Mouse (Mus musculus) liver, embryonic 16.5 days (tissue): ENCODE measurements around the gene 4930415O20Rik. TPM values are rescaled to one million over a fixed set of nuclear protein-coding genes. Genes with fewer than 3 reads are reported as not detected.

ENCODE experiments used
- ATAC-seq: fragments of 200-750 bp; cut with Nextera tagmentation; 2 replicates; pipeline ENCODE4 v1.8.0; 2017; ENCODE audit warnings: low read depth, mild to moderate bottlenecking, moderate number of reproducible peaks, moderate library complexity
- H3K27ac ChIP-seq: fragments of 300-500 bp; sonication (generic); 2 replicates; pipeline ENCODE4 v1.5.1; 2014; ENCODE audit warnings: mild to moderate bottlenecking, low read length
- H3K27me3 ChIP-seq: fragments of 300-500 bp; sonication (generic); 2 replicates; pipeline ENCODE4 v1.6.1; 2014; ENCODE audit warnings: low read depth, low read length, mixed read lengths; ENCODE audit not compliant: control insufficient read depth, insufficient read depth
- H3K36me3 ChIP-seq: fragments of 300-500 bp; sonication (generic); 2 replicates; pipeline ENCODE4 v1.6.1; 2014; ENCODE audit warnings: mild to moderate bottlenecking; ENCODE audit not compliant: control insufficient read depth, insufficient read depth
- H3K4me1 ChIP-seq: fragments of 300-500 bp; sonication (generic); 2 replicates; pipeline ENCODE4 v1.6.1; 2014; ENCODE audit warnings: low read depth, low read length, mixed read lengths; ENCODE audit not compliant: control insufficient read depth
- H3K4me2 ChIP-seq: fragments of 300-500 bp; sonication (generic); 2 replicates; pipeline ENCODE4 v1.6.1; 2014; ENCODE audit warnings: low read depth, low read length, mixed read lengths
- H3K4me3 ChIP-seq: fragments of 300-500 bp; sonication (generic); 2 replicates; pipeline ENCODE4 v1.5.1; 2014; ENCODE audit warnings: low read depth, mild to moderate bottlenecking, low read length
- H3K9ac ChIP-seq: fragments of 300-500 bp; sonication (generic); 2 replicates; pipeline ENCODE4 v1.6.1; 2014; ENCODE audit warnings: low read depth, low read length
- H3K9me3 ChIP-seq: fragments of 300-500 bp; sonication (generic); replicated peaks from 2 replicates; pipeline ENCODE4 v1.6.1; 2016; ENCODE audit warnings: low read length; ENCODE audit not compliant: control insufficient read depth
- WGBS: fragments of 180-500 bp; shearing (Covaris S2); extraction: QIAGEN DNeasy Blood & Tissue Kit; methylation state at CpG from one replicate; pipeline ENCODE4 v1.1.7; 2014; ENCODE audit not compliant: insufficient replicate concordance; 5-methylcytosine and 5-hydroxymethylcytosine counted together
- polyA plus RNA-seq: library from polyadenylated mRNA; unstranded; fragments of >200 nt; fragmentation: Nextera tagmentation; extraction: Ambion mirVana; gene quantifications from 2 replicates; pipeline ENCODE4 v1.2.1, GENCODE M21; 2015

4930415O20Rik gene
- polyA plus RNA-seq, 1 experiment from 2014 or later, result not detected

- peaks cover 4% of the 10 kb centered on the region; the same call in 1 of the 2 replicates for H3K4me1 ChIP-seq
- no peak overlapping the region for H3K27ac ChIP-seq
- H3K9me3 ChIP-seq, result 0 out of 2 replicates have a peak, but pooled peaks cover 2% of the 10 kb centered on the region
- ATAC-seq, result no peak
- WGBS, result 61% methylated on average over 7 of the region's 7 CpGs
- H3K4me3 ChIP-seq, result no peak overlapping the region
- peaks cover 70% of the 10 kb centered on the region for H3K27me3 ChIP-seq
- no peak overlapping the region for H3K4me2 ChIP-seq
- H3K36me3 ChIP-seq, result no peaks in the 10 kb centered on the region
- no peak overlapping the region for H3K9ac ChIP-seq
Observed at GRCm38 (mm10) chr15:98626487-98627212, 55.8 kb downstream of the 4930415O20Rik start.

DNA sequence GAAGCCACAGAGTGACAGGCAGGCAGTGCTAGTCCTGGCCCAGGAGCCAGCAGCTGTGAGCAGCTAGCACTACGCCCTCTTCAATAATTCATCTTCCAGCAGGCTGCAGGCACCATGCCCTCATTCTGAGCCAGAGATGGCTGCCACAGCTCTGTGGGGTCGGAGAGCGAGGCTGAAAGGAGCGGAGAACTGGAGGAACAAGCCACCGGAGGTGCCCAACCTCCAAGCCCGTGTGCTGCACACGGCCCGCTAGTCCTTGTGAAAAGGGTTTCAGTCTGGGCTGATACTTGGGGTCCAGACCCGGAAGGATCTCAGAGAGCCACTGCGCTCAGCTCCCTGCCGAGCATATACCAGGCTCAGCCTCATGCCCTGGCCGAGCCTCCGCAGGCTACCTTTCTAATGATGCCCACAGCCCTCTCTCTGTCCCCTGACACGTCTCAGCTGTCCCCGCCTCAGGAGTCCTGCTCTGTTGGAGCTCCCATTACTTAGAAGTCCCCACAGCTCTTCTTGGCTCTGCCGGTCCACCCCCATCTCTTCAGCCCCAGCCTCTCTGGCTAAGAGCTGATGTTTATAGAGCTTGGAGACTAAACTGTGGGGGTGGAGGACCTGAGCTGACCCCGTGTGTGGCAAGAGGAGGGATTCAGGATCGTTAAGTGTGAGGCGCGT, 57.9 kb downstream of the 4930415O20Rik start:
- 15% methylated on average over 20 of the region's 20 CpGs for WGBS
- H3K27me3 ChIP-seq, result peaks cover 74% of the 10 kb centered on the region
- no peak overlapping the region for H3K4me3 ChIP-seq
- no peak overlapping the region for H3K9ac ChIP-seq
- H3K27ac ChIP-seq, result no peak overlapping the region
- no peak for ATAC-seq
- H3K36me3 ChIP-seq, result no peaks in the 10 kb centered on the region
- 0 out of 2 replicates have a peak, but pooled peaks cover 2% of the 10 kb centered on the region for H3K9me3 ChIP-seq
- H3K4me2 ChIP-seq, result no peak overlapping the region
- peaks cover 6% of the 10 kb centered on the region for H3K4me1 ChIP-seq

- Histone ChIP-seq H3K27ac (no peak overlapping the region), H3K27me3 (peaks cover 79% of the 10 kb centered on the region), H3K4me1 (peaks cover 8% of the 10 kb centered on the region), H3K36me3 (no peaks in the 10 kb centered on the region), H3K4me3 (no peak overlapping the region), H3K4me2 (no peak overlapping the region), H3K9ac (no peak overlapping the region), H3K9me3 (0 out of 2 replicates have a peak, but pooled peaks cover 2% of the 10 kb centered on the region)
- no peak for ATAC-seq
- WGBS, result 35% methylated on average over 6 of the region's 6 CpGs
Observed at GRCm38 (mm10) chr15:98629464-98629863, 58.7 kb downstream of the 4930415O20Rik start.

GRCm38 (mm10) chr15:98630540-98630939, 59.7 kb downstream of the 4930415O20Rik start, which contains the start of gene Cacnb3:
Gene Cacnb3 (plus strand): TSS chr15:98630840.
- Histone ChIP-seq H3K9me3 (0 out of 2 replicates have a peak, but pooled peaks cover 2% of the 10 kb centered on the region), H3K4me3 (no peak within 1 kb of the TSS), H3K36me3 (no peaks in the 10 kb centered on the region), H3K27me3 (peaks cover 87% of the 10 kb centered on the region), H3K4me1 (peaks cover 15% of the 10 kb centered on the region), H3K9ac (no peak within 1 kb of the TSS), H3K27ac (no peak within 1 kb of the TSS), H3K4me2 (no peak within 1 kb of the TSS)
- 25% methylated on average over 4 of the region's 4 CpGs for WGBS
- no peak for ATAC-seq

DNA sequence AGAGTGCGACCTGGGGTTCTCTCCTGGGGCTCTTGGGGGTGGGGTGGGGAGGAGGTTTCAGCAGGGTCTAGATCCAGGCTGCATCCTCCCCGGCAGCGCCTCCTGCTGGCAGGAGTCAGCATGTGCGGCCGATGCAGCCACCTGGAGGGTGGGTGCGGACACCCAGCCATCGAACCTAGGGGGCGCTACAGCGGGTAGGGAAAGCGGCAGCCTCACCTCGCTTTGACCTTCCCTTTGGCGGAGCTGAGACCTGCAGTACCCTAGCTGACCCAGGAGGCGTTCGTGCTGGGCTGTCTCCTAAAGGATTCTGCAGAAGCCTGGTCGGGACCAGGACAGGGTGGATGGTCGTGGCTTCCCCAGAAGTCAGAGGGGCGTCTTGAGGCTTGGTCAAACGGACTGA, 60.7 kb downstream of the 4930415O20Rik start:
- Histone ChIP-seq H3K27ac (no peak overlapping the region), H3K4me3 (no peak overlapping the region), H3K4me1 (peaks cover 15% of the 10 kb centered on the region), H3K27me3 (peaks cover 95% of the 10 kb centered on the region), H3K9ac (no peak overlapping the region), H3K4me2 (no peak overlapping the region), H3K9me3 (0 out of 2 replicates have a peak, but pooled peaks cover 2% of the 10 kb centered on the region), H3K36me3 (no peaks in the 10 kb centered on the region)
- WGBS, result under 1% methylated on average over 18 of the region's 18 CpGs
- peak; percentile 17; the same call in 1 of the 2 replicates for ATAC-seq

GRCm38 (mm10) chr15:98632107-98632744, 61.4 kb downstream of the 4930415O20Rik start:
- H3K27me3 ChIP-seq, result peaks cover 98% of the 10 kb centered on the region

GRCm38 (mm10) chr15:98632921-98633320, 62.1 kb downstream of the 4930415O20Rik start:
- peaks cover 15% of the 10 kb centered on the region for H3K4me1 ChIP-seq
- WGBS, result 3% methylated on average over 4 of the region's 4 CpGs
- no peak overlapping the region for H3K4me2 ChIP-seq
- peaks cover 94% of the 10 kb centered on the region for H3K27me3 ChIP-seq
- H3K27ac ChIP-seq, result no peak overlapping the region
- H3K9me3 ChIP-seq, result no peaks in the 10 kb centered on the region
- no peak overlapping the region for H3K9ac ChIP-seq
- no peak for ATAC-seq
- no peaks in the 10 kb centered on the region for H3K36me3 ChIP-seq
- no peak overlapping the region for H3K4me3 ChIP-seq

More at GRCm38 (mm10) chr15:98632107-98632744, 61.4 kb downstream of the 4930415O20Rik start:
- Histone ChIP-seq H3K36me3 (no peaks in the 10 kb centered on the region), H3K9ac (no peak overlapping the region), H3K9me3 (no peaks in the 10 kb centered on the region), H3K27ac (no peak overlapping the region), H3K4me3 (peak overlapping the region; percentile 18; the same call in 1 of the 2 replicates), H3K4me2 (no peak overlapping the region), H3K4me1 (peaks cover 15% of the 10 kb centered on the region)
- 0 out of 2 replicates have a peak, but pooled peaks have one; percentile 25 for ATAC-seq
- WGBS, result 2% methylated on average over 24 of the region's 25 CpGs

- H3K27ac ChIP-seq, result no peak overlapping the region
- H3K4me1 ChIP-seq, result peaks cover 12% of the 10 kb centered on the region
- H3K9me3 ChIP-seq, result no peaks in the 10 kb centered on the region
- ATAC-seq, result no peak
- 1% methylated on average over 25 of the region's 25 CpGs for WGBS
- H3K27me3 ChIP-seq, result peaks cover 83% of the 10 kb centered on the region
- H3K4me2 ChIP-seq, result peak overlapping the region; percentile 91
- H3K36me3 ChIP-seq, result no peaks in the 10 kb centered on the region
- H3K4me3 ChIP-seq, result peak overlapping the region; percentile 67
- no peak overlapping the region for H3K9ac ChIP-seq
Observed at GRCm38 (mm10) chr15:98633822-98634470, 63.1 kb downstream of the 4930415O20Rik start.
